Mouse (Mus musculus) neural tube, embryonic 14.5 days (tissue): Measurements from ENCODE around the gene Prtn3. TPM values are rescaled to one million over a fixed set of nuclear protein-coding genes. Genes with fewer than 3 reads are reported as not detected.

Source experiments
- ATAC-seq: fragments of 200-750 bp; cut with Nextera tagmentation; 2 replicates; pipeline ENCODE4 v1.8.0; 2017; ENCODE audit warnings: low read depth, mild to moderate bottlenecking, moderate TSS enrichment, moderate library complexity
- H3K27ac ChIP-seq: fragments of 300-500 bp; sonication (generic); 2 replicates; pipeline ENCODE4 v1.5.1; 2014; ENCODE audit warnings: low read depth, mild to moderate bottlenecking, control low read depth, low read length, moderate library complexity, mixed read lengths
- H3K27me3 ChIP-seq: fragments of 300-500 bp; sonication (generic); 2 replicates; pipeline ENCODE4 v1.6.1; 2014; ENCODE audit warnings: low read length; ENCODE audit not compliant: control insufficient read depth, insufficient read depth
- H3K36me3 ChIP-seq: fragments of 300-500 bp; sonication (generic); 2 replicates; pipeline ENCODE4 v1.6.1; 2014; ENCODE audit warnings: low read length, mixed read lengths; ENCODE audit not compliant: control insufficient read depth, insufficient read depth
- H3K4me1 ChIP-seq: fragments of 300-500 bp; sonication (generic); 2 replicates; pipeline ENCODE4 v1.6.1; 2014; ENCODE audit warnings: low read length; ENCODE audit not compliant: control insufficient read depth, insufficient read depth
- H3K4me2 ChIP-seq: fragments of 300-500 bp; sonication (generic); 2 replicates; pipeline ENCODE4 v1.6.1; 2014; ENCODE audit warnings: mild to moderate bottlenecking, low read depth, low read length, control low read depth
- H3K4me3 ChIP-seq: fragments of 300-500 bp; sonication (generic); 2 replicates; pipeline ENCODE4 v1.5.1; 2014; ENCODE audit warnings: low read depth, low read length, control low read depth, mixed read lengths
- H3K9ac ChIP-seq: fragments of 300-500 bp; sonication (generic); replicated peaks from 2 replicates; pipeline ENCODE4 v1.6.1; 2014; ENCODE audit warnings: low read depth, mild to moderate bottlenecking, control low read depth, low read length, mixed read lengths
- H3K9me3 ChIP-seq: fragments of 300-500 bp; sonication (generic); 2 replicates; pipeline ENCODE4 v1.6.1; 2016; ENCODE audit warnings: low read length; ENCODE audit not compliant: control insufficient read depth
- whole genome bisulfite sequencing: fragments of 180-500 bp; shearing (Covaris S2); extraction: QIAGEN DNeasy Blood & Tissue Kit; methylation state at CpG from one replicate; pipeline ENCODE4 v1.1.7; 2014; 5-methylcytosine and 5-hydroxymethylcytosine counted together
- microRNA-seq: library from miRNA; unstranded; fragments of <30 nt; microRNA quantifications from one replicate; pipeline ENCODE4, GENCODE M21; 2016
- polyA plus RNA-seq: library from polyadenylated mRNA; unstranded; fragments of >200 nt; fragmentation: Nextera tagmentation; extraction: Ambion mirVana; gene quantifications from 2 replicates; pipeline ENCODE4 v1.2.1, GENCODE M21; 2014

Gene Prtn3
- polyA plus RNA-seq, 1 experiment from 2014 or later: 11.1 TPM

- no peaks in the 10 kb centered on the region for H3K27me3 ChIP-seq
- 0 out of 2 replicates have a peak overlapping the region, but pooled peaks have one; percentile 21 for H3K9ac ChIP-seq
- 56% methylated on average over 16 of the region's 16 CpGs for WGBS
- H3K4me3 ChIP-seq: no peak overlapping the region
- peaks cover 28% of the 10 kb centered on the region for H3K4me1 ChIP-seq
- no peak for ATAC-seq
- H3K27ac ChIP-seq: no peak overlapping the region
- H3K4me2 ChIP-seq: peak overlapping the region; percentile 14; the same call in 1 of the 2 replicates
- peaks cover 13% of the 10 kb centered on the region for H3K36me3 ChIP-seq
- no peaks in the 10 kb centered on the region for H3K9me3 ChIP-seq
Observed at GRCm38 (mm10) chr10:79930826-79931186, 56.5 kb downstream of the Prtn3 start.

GRCm38 (mm10) chr10:79931797-79932196, 57.5 kb downstream of the Prtn3 start:
- WGBS: 81% methylated on average over 9 of the region's 9 CpGs
- H3K27ac ChIP-seq: no peak overlapping the region
- no peak for ATAC-seq

GRCm38 (mm10) chr10:79932736-79933135, 58.5 kb downstream of the Prtn3 start:
- WGBS: 20% methylated on average over 8 of the region's 8 CpGs
- Histone ChIP-seq H3K4me2 (no peak overlapping the region), H3K27me3 (no peaks in the 10 kb centered on the region), H3K9ac (no peak overlapping the region), H3K4me3 (no peak overlapping the region), H3K27ac (0 out of 2 replicates have a peak overlapping the region, but pooled peaks have one; percentile 10), H3K4me1 (peaks cover 36% of the 10 kb centered on the region), H3K9me3 (no peaks in the 10 kb centered on the region), H3K36me3 (peaks cover 14% of the 10 kb centered on the region)
- ATAC-seq: no peak

More at GRCm38 (mm10) chr10:79931797-79932196, 57.5 kb downstream of the Prtn3 start:
- H3K4me3 ChIP-seq: no peak overlapping the region
- peaks cover 13% of the 10 kb centered on the region for H3K36me3 ChIP-seq
- H3K4me1 ChIP-seq: peaks cover 28% of the 10 kb centered on the region
- no peak overlapping the region for H3K9ac ChIP-seq
- H3K27me3 ChIP-seq: no peaks in the 10 kb centered on the region
- no peaks in the 10 kb centered on the region for H3K9me3 ChIP-seq
- H3K4me2 ChIP-seq: no peak overlapping the region

Small RNA genes within 50 kb of the gene (microRNA-seq; reads per million reads assigned to microRNA genes)
- not detected for gene Mir6910

Other genes starting within 250 kb of the Prtn3 start
- 16.7 and 22.8 TPM in 2 replicates for gene Shc2, start 236.6 kb upstream of the Prtn3 start, polyA plus RNA-seq
- not detected in 2 replicates for gene Odf3l2, start 228.7 kb upstream of the Prtn3 start, polyA plus RNA-seq
- gene Madcam1, start 209.9 kb upstream of the Prtn3 start, polyA plus RNA-seq: 0.82 and 1.2 TPM in 2 replicates
- 104 and 118 TPM in 2 replicates for gene Tpgs1, start 205.1 kb upstream of the Prtn3 start, polyA plus RNA-seq
- gene Cdc34, start 192.3 kb upstream of the Prtn3 start, polyA plus RNA-seq: 69.7 and 74.6 TPM in 2 replicates
- gene Gzmm, start 185.5 kb upstream of the Prtn3 start, polyA plus RNA-seq: 1.1 and 1.3 TPM in 2 replicates
- gene Bsg, start 170.0 kb upstream of the Prtn3 start, polyA plus RNA-seq: 800 and 802 TPM in 2 replicates
- 2.7 and 3.7 TPM in 2 replicates for gene Hcn2, start 157.8 kb upstream of the Prtn3 start, polyA plus RNA-seq
- gene Polrmt, start 127.9 kb upstream of the Prtn3 start, polyA plus RNA-seq: 34.9 and 36.7 TPM in 2 replicates
- 2.0 and 2.3 TPM in 2 replicates for gene Fgf22, start 119.4 kb upstream of the Prtn3 start, polyA plus RNA-seq
- gene Rnf126, start 107.5 kb upstream of the Prtn3 start, polyA plus RNA-seq: 89.3 and 93.7 TPM in 2 replicates
- 1.7 and 2.3 TPM in 2 replicates for gene Fstl3, start 97.2 kb upstream of the Prtn3 start, polyA plus RNA-seq
- gene Prss57, start 83.5 kb upstream of the Prtn3 start, polyA plus RNA-seq: not detected in 2 replicates
- gene Palm, start 80.9 kb upstream of the Prtn3 start, polyA plus RNA-seq: 233 and 247 TPM in 2 replicates
- 0.35 and 0.36 TPM in 2 replicates for gene Misp, start 53.5 kb upstream of the Prtn3 start, polyA plus RNA-seq
- 36.9 and 53.5 TPM in 2 replicates for gene Ptbp1, start 20.0 kb upstream of the Prtn3 start, polyA plus RNA-seq
- gene Plppr3, start 158 bp downstream of the Prtn3 start, polyA plus RNA-seq: 299 and 327 TPM in 2 replicates
- 0.55 TPM in 1 of 2 replicates, not detected in the other for gene Elane, start 11.8 kb downstream of the Prtn3 start, polyA plus RNA-seq
- not detected in 2 replicates for gene Cfd, start 16.4 kb downstream of the Prtn3 start, polyA plus RNA-seq
- 33.2 and 38.7 TPM in 2 replicates for gene Med16, start 34.4 kb downstream of the Prtn3 start, polyA plus RNA-seq
- gene Gm26602, start 36.4 kb downstream of the Prtn3 start, polyA plus RNA-seq: 5.9 and 9.1 TPM in 2 replicates
- 2.2 and 2.3 TPM in 2 replicates for gene Kiss1r, start 42.5 kb downstream of the Prtn3 start, polyA plus RNA-seq
- 253 and 265 TPM in 2 replicates for gene R3hdm4, start 46.7 kb downstream of the Prtn3 start, polyA plus RNA-seq
- 3.3 and 5.1 TPM in 2 replicates for gene Arid3a, start 52.6 kb downstream of the Prtn3 start, polyA plus RNA-seq
- gene Wdr18, start 85.7 kb downstream of the Prtn3 start, polyA plus RNA-seq: 87.0 and 103 TPM in 2 replicates
- 0.43 and 0.61 TPM in 2 replicates for gene Grin3b, start 96.2 kb downstream of the Prtn3 start, polyA plus RNA-seq
- 19.2 and 21.1 TPM in 2 replicates for gene Tmem259, start 109.9 kb downstream of the Prtn3 start, polyA plus RNA-seq
- 9.9 and 40.0 TPM in 2 replicates for gene Cnn2, start 114.1 kb downstream of the Prtn3 start, polyA plus RNA-seq
- 4.3 and 6.7 TPM in 2 replicates for gene Abca7, start 122.0 kb downstream of the Prtn3 start, polyA plus RNA-seq
- 0.83 and 1.8 TPM in 2 replicates for gene Arhgap45, start 142.2 kb downstream of the Prtn3 start, polyA plus RNA-seq
- gene Polr2e, start 165.3 kb downstream of the Prtn3 start, polyA plus RNA-seq: 138 and 145 TPM in 2 replicates
- 512 and 546 TPM in 2 replicates for gene Gpx4, start 172.7 kb downstream of the Prtn3 start, polyA plus RNA-seq
- 12.9 and 13.3 TPM in 2 replicates for gene Sbno2, start 231.1 kb downstream of the Prtn3 start, polyA plus RNA-seq
- gene Stk11, start 241.3 kb downstream of the Prtn3 start, polyA plus RNA-seq: 21.3 and 26.0 TPM in 2 replicates